Mouse (Mus musculus): Measurements from ENCODE around the gene R3hcc1l. TPM values are rescaled to one million over a fixed set of nuclear protein-coding genes. Genes with fewer than 3 reads are reported as not detected.

R3hcc1l gene
- polyA plus RNA-seq, 1 experiment = 42.0 TPM

GRCm38 (mm10) chr19:42575317-42575716 lies 56.8 kb downstream of the R3hcc1l start:
- H3K27ac ChIP-seq (ENCODE audit: insufficient read depth, low read depth, low read length) = no peak overlapping the region
- no peak overlapping the region for H3K4me3 ChIP-seq (ENCODE audit: insufficient read depth, low read length)
- no peaks in the 10 kb centered on the region for H3K4me1 ChIP-seq (ENCODE audit: control insufficient read depth, insufficient read depth, low read length)
- TF ChIP-seq CTCF (IDR thresholded peaks at IDR 0.05; ENCODE audit: low read depth, low read length) = no peak
- no peak for TF ChIP-seq POLR2A (IDR thresholded peaks at IDR 0.05; ENCODE audit: borderline replicate concordance, low read depth, low read length)

- H3K27ac ChIP-seq (ENCODE audit: insufficient read depth, low read depth, low read length) = no peak overlapping the region
- H3K4me1 ChIP-seq (ENCODE audit: control insufficient read depth, insufficient read depth, low read length) = no peaks in the 10 kb centered on the region
- no peak overlapping the region for H3K4me3 ChIP-seq (ENCODE audit: insufficient read depth, low read length)
- TF ChIP-seq CTCF (IDR thresholded peaks at IDR 0.05; ENCODE audit: low read depth, low read length) (no peak), POLR2A (IDR thresholded peaks at IDR 0.05; ENCODE audit: borderline replicate concordance, low read depth, low read length) (no peak)
These were observed 58.3 kb downstream of the R3hcc1l start for GRCm38 (mm10) chr19:42576856-42577255.

- Histone ChIP-seq H3K4me1 (ENCODE audit: control insufficient read depth, insufficient read depth, low read length) (no peaks in the 10 kb centered on the region), H3K4me3 (ENCODE audit: insufficient read depth, low read length) (no peak overlapping the region), H3K27ac (ENCODE audit: insufficient read depth, low read depth, low read length) (no peak overlapping the region)
- TF ChIP-seq POLR2A (IDR thresholded peaks at IDR 0.05; ENCODE audit: borderline replicate concordance, low read depth, low read length) = no peak
- TF ChIP-seq CTCF (IDR thresholded peaks at IDR 0.05; ENCODE audit: low read depth, low read length) = no peak
These were observed 60.1 kb downstream of the R3hcc1l start for GRCm38 (mm10) chr19:42578631-42579030.

GRCm38 (mm10) chr19:42580701-42581100 lies 62.1 kb downstream of the R3hcc1l start:
- no peak for TF ChIP-seq CTCF (IDR thresholded peaks at IDR 0.05; ENCODE audit: low read depth, low read length)
- TF ChIP-seq POLR2A (IDR thresholded peaks at IDR 0.05; ENCODE audit: borderline replicate concordance, low read depth, low read length) = no peak
- Histone ChIP-seq H3K4me1 (ENCODE audit: control insufficient read depth, insufficient read depth, low read length) (no peaks in the 10 kb centered on the region), H3K27ac (ENCODE audit: insufficient read depth, low read depth, low read length) (no peak overlapping the region), H3K4me3 (ENCODE audit: insufficient read depth, low read length) (no peak overlapping the region)

GRCm38 (mm10) chr19:42582811-42583370 lies 64.3 kb downstream of the R3hcc1l start:
- Histone ChIP-seq H3K27ac (ENCODE audit: insufficient read depth, low read depth, low read length) (no peak overlapping the region), H3K4me3 (ENCODE audit: insufficient read depth, low read length) (no peak overlapping the region), H3K4me1 (ENCODE audit: control insufficient read depth, insufficient read depth, low read length) (peaks cover 3% of the 10 kb centered on the region; the same call in 1 of the 2 replicates)
- no peak for TF ChIP-seq CTCF (IDR thresholded peaks at IDR 0.05; ENCODE audit: low read depth, low read length)
- TF ChIP-seq POLR2A (IDR thresholded peaks at IDR 0.05; ENCODE audit: borderline replicate concordance, low read depth, low read length) = no peak

- no peak overlapping the region for H3K4me3 ChIP-seq (ENCODE audit: insufficient read depth, low read length)
- TF ChIP-seq CTCF (IDR thresholded peaks at IDR 0.05; ENCODE audit: low read depth, low read length) (no peak), POLR2A (IDR thresholded peaks at IDR 0.05; ENCODE audit: borderline replicate concordance, low read depth, low read length) (no peak)
- H3K27ac ChIP-seq (ENCODE audit: insufficient read depth, low read depth, low read length) = no peak overlapping the region
- H3K4me1 ChIP-seq (ENCODE audit: control insufficient read depth, insufficient read depth, low read length) = peaks cover 5% of the 10 kb centered on the region; the same call in 1 of the 2 replicates
These were observed 65.1 kb downstream of the R3hcc1l start for GRCm38 (mm10) chr19:42583677-42584076.

- no peak overlapping the region for H3K27ac ChIP-seq (ENCODE audit: insufficient read depth, low read depth, low read length)
These were observed 65.6 kb downstream of the R3hcc1l start for GRCm38 (mm10) chr19:42584188-42584587.

GRCm38 (mm10) chr19:42587704-42588103 lies 69.1 kb downstream of the R3hcc1l start:
- Histone ChIP-seq H3K4me1 (ENCODE audit: control insufficient read depth, insufficient read depth, low read length) (peaks cover 5% of the 10 kb centered on the region; the same call in 1 of the 2 replicates), H3K4me3 (ENCODE audit: insufficient read depth, low read length) (no peak overlapping the region), H3K27ac (ENCODE audit: insufficient read depth, low read depth, low read length) (0 out of 2 replicates have a peak overlapping the region, but pooled peaks have one; percentile 19)
- TF ChIP-seq POLR2A (IDR thresholded peaks at IDR 0.05; ENCODE audit: borderline replicate concordance, low read depth, low read length) (no peak), CTCF (IDR thresholded peaks at IDR 0.05; ENCODE audit: low read depth, low read length) (no peak)

More at GRCm38 (mm10) chr19:42584188-42584587, 65.6 kb downstream of the R3hcc1l start:
- Histone ChIP-seq H3K4me3 (ENCODE audit: insufficient read depth, low read length) (no peak overlapping the region), H3K4me1 (ENCODE audit: control insufficient read depth, insufficient read depth, low read length) (peaks cover 5% of the 10 kb centered on the region; the same call in 1 of the 2 replicates)
- no peak for TF ChIP-seq CTCF (IDR thresholded peaks at IDR 0.05; ENCODE audit: low read depth, low read length)
- no peak for TF ChIP-seq POLR2A (IDR thresholded peaks at IDR 0.05; ENCODE audit: borderline replicate concordance, low read depth, low read length)

- no peak overlapping the region for H3K4me3 ChIP-seq (ENCODE audit: insufficient read depth, low read length)
- TF ChIP-seq CTCF (IDR thresholded peaks at IDR 0.05; ENCODE audit: low read depth, low read length) (no peak), POLR2A (IDR thresholded peaks at IDR 0.05; ENCODE audit: borderline replicate concordance, low read depth, low read length) (no peak)
These were observed 70.7 kb downstream of the R3hcc1l start for GRCm38 (mm10) chr19:42589246-42589645.

GRCm38 (mm10) chr19:42591534-42591933 lies 73.0 kb downstream of the R3hcc1l start:
- H3K4me1 ChIP-seq (ENCODE audit: control insufficient read depth, insufficient read depth, low read length) = peaks cover 5% of the 10 kb centered on the region; the same call in 1 of the 2 replicates
- TF ChIP-seq CTCF (IDR thresholded peaks at IDR 0.05; ENCODE audit: low read depth, low read length) = no peak
- no peak for TF ChIP-seq POLR2A (IDR thresholded peaks at IDR 0.05; ENCODE audit: borderline replicate concordance, low read depth, low read length)
- H3K27ac ChIP-seq (ENCODE audit: insufficient read depth, low read depth, low read length) = no peak overlapping the region
- no peak overlapping the region for H3K4me3 ChIP-seq (ENCODE audit: insufficient read depth, low read length)

More at GRCm38 (mm10) chr19:42589246-42589645, 70.7 kb downstream of the R3hcc1l start:
- peaks cover 5% of the 10 kb centered on the region; the same call in 1 of the 2 replicates for H3K4me1 ChIP-seq (ENCODE audit: control insufficient read depth, insufficient read depth, low read length)
- H3K27ac ChIP-seq (ENCODE audit: insufficient read depth, low read depth, low read length) = no peak overlapping the region
